Mouse (Mus musculus): ENCODE data around the gene Krt2.

- TF ChIP-seq CTCF (IDR thresholded peaks at IDR 0.05; ENCODE audit: insufficient read depth, low read length) (no peak), POLR2A (IDR thresholded peaks at IDR 0.05; ENCODE audit: borderline replicate concordance, extremely low read depth, low read depth, low read length) (no peak)
Measured at GRCm38 (mm10) chr15:101770226-101770625, 47.7 kb downstream of the Krt2 start.
